Mouse (Mus musculus): ENCODE results near the gene Tango6. TPM values are rescaled to one million over a fixed set of nuclear protein-coding genes. Genes with fewer than 3 reads are reported as not detected.

The Tango6 gene
- 4.7 and 4.8 TPM in 2 replicates for polyA plus RNA-seq (2012; rRNA removed)

GRCm38 (mm10) chr8:106682971-106683668 is at the start of gene Tango6:
Gene Tango6, plus strand, starts transcription at chr8:106683068.
- DNase-seq (ENCODE audit: low read depth), result peak; percentile 31

- no peak for DNase-seq (ENCODE audit: low read depth)
Observed at GRCm38 (mm10) chr8:106633361-106634158, 49.3 kb upstream of the Tango6 start.

GRCm38 (mm10) chr8:106635284-106635683 is 47.6 kb upstream of the Tango6 start:
- DNase-seq (ENCODE audit: low read depth), result no peak

GRCm38 (mm10) chr8:106637446-106637845 is 45.4 kb upstream of the Tango6 start:
- DNase-seq (ENCODE audit: low read depth), result no peak

GRCm38 (mm10) chr8:106638768-106639295 is 44.0 kb upstream of the Tango6 start:
- DNase-seq (ENCODE audit: low read depth), result no peak

GRCm38 (mm10) chr8:106640212-106640611 is 42.7 kb upstream of the Tango6 start:
- no peak for DNase-seq (ENCODE audit: low read depth)

- DNase-seq (ENCODE audit: low read depth), result no peak
Observed at GRCm38 (mm10) chr8:106640921-106641320, 41.9 kb upstream of the Tango6 start.

- DNase-seq (ENCODE audit: low read depth), result no peak
Observed at GRCm38 (mm10) chr8:106642172-106642571, 40.7 kb upstream of the Tango6 start.

- no peak for DNase-seq (ENCODE audit: low read depth)
Observed at GRCm38 (mm10) chr8:106643100-106643499, 39.8 kb upstream of the Tango6 start.

- DNase-seq (ENCODE audit: low read depth), result no peak
Observed at GRCm38 (mm10) chr8:106644957-106645356, 37.9 kb upstream of the Tango6 start.

GRCm38 (mm10) chr8:106646153-106646552 is 36.7 kb upstream of the Tango6 start:
- no peak for DNase-seq (ENCODE audit: low read depth)

- no peak for DNase-seq (ENCODE audit: low read depth)
Observed at GRCm38 (mm10) chr8:106646731-106647130, 36.1 kb upstream of the Tango6 start.

- no peak for DNase-seq (ENCODE audit: low read depth)
Observed at GRCm38 (mm10) chr8:106647387-106647786, 35.5 kb upstream of the Tango6 start.

- DNase-seq (ENCODE audit: low read depth), result no peak
Observed at GRCm38 (mm10) chr8:106648421-106648820, 34.4 kb upstream of the Tango6 start.

- DNase-seq (ENCODE audit: low read depth), result no peak
Observed at GRCm38 (mm10) chr8:106651994-106652393, 30.9 kb upstream of the Tango6 start.

GRCm38 (mm10) chr8:106656046-106656445 is 26.8 kb upstream of the Tango6 start:
- DNase-seq (ENCODE audit: low read depth), result no peak

GRCm38 (mm10) chr8:106672786-106673185 is 10.1 kb upstream of the Tango6 start:
- no peak for DNase-seq (ENCODE audit: low read depth)

- no peak for DNase-seq (ENCODE audit: low read depth)
Observed at GRCm38 (mm10) chr8:106674318-106674717, 8.6 kb upstream of the Tango6 start.

- DNase-seq (ENCODE audit: low read depth), result no peak
Observed at GRCm38 (mm10) chr8:106674894-106675293, 8.0 kb upstream of the Tango6 start.

GRCm38 (mm10) chr8:106684387-106684786 is 1.5 kb downstream of the Tango6 start:
- no peak for DNase-seq (ENCODE audit: low read depth)

- DNase-seq (ENCODE audit: low read depth), result no peak
Observed at GRCm38 (mm10) chr8:106687479-106687878, 4.6 kb downstream of the Tango6 start.

- no peak for DNase-seq (ENCODE audit: low read depth)
Observed at GRCm38 (mm10) chr8:106697748-106698248, 14.9 kb downstream of the Tango6 start.

- no peak for DNase-seq (ENCODE audit: low read depth)
Observed at GRCm38 (mm10) chr8:106699588-106699987, 16.7 kb downstream of the Tango6 start.
